Mouse (Mus musculus) spleen, adult 2 months (tissue): ENCODE measurements around the gene Rsph10b.

ENCODE experiments used
- CTCF ChIP-seq: fragments of 200-500 bp; IDR thresholded peaks from 2 replicates; pipeline ENCODE4 v1.5.1; 2011; ENCODE audit warnings: mild to moderate bottlenecking, inconsistent platforms; ENCODE audit not compliant: insufficient read depth, insufficient read length, insufficient replicate concordance; ENCODE audit errors: extremely low read depth
- POLR2A ChIP-seq: fragments of 200-500 bp; IDR thresholded peaks from 2 replicates; pipeline ENCODE4 v1.6.1; 2011; ENCODE audit warnings: low read depth, low read length, inconsistent platforms

DNA sequence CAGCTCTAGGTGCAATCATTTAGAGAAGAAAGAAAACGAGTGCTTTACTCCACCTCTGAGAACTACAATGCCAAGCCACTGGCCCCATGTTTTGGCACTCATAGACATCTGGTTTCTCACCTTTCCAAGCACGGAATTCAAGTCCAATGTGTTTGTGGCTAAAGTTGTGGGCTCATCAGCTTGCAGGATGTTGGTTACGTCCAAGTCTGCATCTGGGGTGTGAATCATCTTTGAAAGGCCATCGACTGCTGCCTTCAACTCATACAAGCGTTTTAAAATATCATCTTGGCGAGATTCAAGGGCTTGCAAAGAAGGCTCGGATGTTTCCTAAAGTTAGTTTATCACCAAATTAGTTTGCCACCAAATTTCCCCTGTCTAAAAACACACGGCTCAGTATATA is 26.4 kb upstream of the Rsph10b start:
- TF ChIP-seq CTCF = no peak
- no peak for TF ChIP-seq POLR2A
